Mouse (Mus musculus) spleen, adult 2 months (tissue): ENCODE results near the gene Tmem178. TPM values are rescaled to one million over a fixed set of nuclear protein-coding genes. Genes with fewer than 3 reads are reported as not detected.

ENCODE experiments used
- DNase-seq, 2 experiments: peaks; one replicate each; pipeline versions ENCODE4 v3.0.0 to v3.0.0-alpha.2; 2012 to 2021; ENCODE audit warnings: low spot score in 2 of 2, low read depth in 1 of 2
- H3K27ac ChIP-seq: fragments of 200-500 bp; 2 replicates; pipeline ENCODE4 v1.5.1; 2012; ENCODE audit warnings: low read length, inconsistent platforms; ENCODE audit not compliant: insufficient read depth
- H3K27me3 ChIP-seq: fragments of 200-500 bp; 2 replicates; pipeline ENCODE4 v1.6.1; 2012; ENCODE audit warnings: mild to moderate bottlenecking, moderate library complexity, low read length, inconsistent platforms; ENCODE audit not compliant: control insufficient read depth, insufficient read depth
- H3K36me3 ChIP-seq: fragments of 200-500 bp; 2 replicates; pipeline ENCODE4 v1.6.1; 2012; ENCODE audit warnings: mild to moderate bottlenecking, low read length, inconsistent platforms; ENCODE audit not compliant: control insufficient read depth, insufficient read depth
- H3K4me1 ChIP-seq: fragments of 200-500 bp; 2 replicates; pipeline ENCODE4 v1.6.1; 2011; ENCODE audit warnings: inconsistent platforms; ENCODE audit not compliant: control insufficient read depth, insufficient read depth, insufficient read length
- H3K4me3 ChIP-seq: fragments of 200-500 bp; 2 replicates; pipeline ENCODE4 v1.5.1; 2011; ENCODE audit warnings: mild to moderate bottlenecking, inconsistent platforms; ENCODE audit not compliant: insufficient read depth, insufficient read length; ENCODE audit errors: extremely low read depth
- CTCF ChIP-seq: fragments of 200-500 bp; IDR thresholded peaks from 2 replicates; pipeline ENCODE4 v1.5.1; 2011; ENCODE audit warnings: mild to moderate bottlenecking, inconsistent platforms; ENCODE audit not compliant: insufficient read depth, insufficient read length, insufficient replicate concordance; ENCODE audit errors: extremely low read depth
- POLR2A ChIP-seq: fragments of 200-500 bp; IDR thresholded peaks from 2 replicates; pipeline ENCODE4 v1.6.1; 2011; ENCODE audit warnings: low read depth, low read length, inconsistent platforms
- WGBS: fragments of 180-500 bp; shearing (Covaris S2); methylation state at CpG from one replicate; pipeline ENCODE4 v1.1.7; 2018; 5-methylcytosine and 5-hydroxymethylcytosine counted together
- polyA plus RNA-seq: library from polyadenylated mRNA; depleted of rRNA; stranded (reverse); fragments of >200 nt; gene quantifications from 2 replicates; pipeline ENCODE4 v1.2.3, GENCODE M21; 2012

The Tmem178 gene
- polyA plus RNA-seq, 1 experiment = 0.61 TPM

- TF ChIP-seq POLR2A (no peak), CTCF (no peak)
- DNase-seq = no peak
- WGBS = 89% methylated on average over 8 of the region's 8 CpGs
- H3K4me3 ChIP-seq = no peak overlapping the region
- no peaks in the 10 kb centered on the region for H3K4me1 ChIP-seq
- H3K36me3 ChIP-seq = no peaks in the 10 kb centered on the region
- no peak overlapping the region for H3K27ac ChIP-seq
- no peaks in the 10 kb centered on the region for H3K27me3 ChIP-seq
These were observed 47.2 kb downstream of the Tmem178 start for GRCm38 (mm10) chr17:80991535-80992127.

GRCm38 (mm10) chr17:80997226-80997625 lies 52.8 kb downstream of the Tmem178 start:
- no peak for DNase-seq
- 54% methylated on average over 2 of the region's 2 CpGs for WGBS
- Histone ChIP-seq H3K36me3 (no peaks in the 10 kb centered on the region), H3K4me1 (no peaks in the 10 kb centered on the region), H3K27ac (no peak overlapping the region), H3K27me3 (no peaks in the 10 kb centered on the region), H3K4me3 (no peak overlapping the region)
- no peak for TF ChIP-seq CTCF
- TF ChIP-seq POLR2A = no peak

DNA sequence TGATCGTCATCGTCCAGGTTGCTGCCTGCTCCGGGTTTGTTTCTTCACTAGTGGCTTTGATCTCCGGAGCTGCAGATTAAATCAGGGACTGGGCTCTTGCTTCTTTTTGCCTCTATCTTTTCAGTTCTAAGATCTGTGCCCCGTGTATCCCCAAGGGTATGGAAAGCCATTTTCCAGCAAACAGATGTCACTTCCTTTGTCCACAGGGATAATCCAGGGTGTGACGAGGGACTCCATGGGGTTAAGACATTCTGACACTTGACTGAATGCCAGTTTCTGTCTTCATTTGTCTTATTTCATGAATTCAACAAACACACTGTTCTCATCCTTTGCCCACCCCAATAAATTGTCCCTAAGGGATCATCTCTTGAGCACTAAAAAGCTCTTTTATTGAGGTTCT lies 54.5 kb downstream of the Tmem178 start:
- Histone ChIP-seq H3K4me1 (no peaks in the 10 kb centered on the region), H3K36me3 (no peaks in the 10 kb centered on the region)

DNA sequence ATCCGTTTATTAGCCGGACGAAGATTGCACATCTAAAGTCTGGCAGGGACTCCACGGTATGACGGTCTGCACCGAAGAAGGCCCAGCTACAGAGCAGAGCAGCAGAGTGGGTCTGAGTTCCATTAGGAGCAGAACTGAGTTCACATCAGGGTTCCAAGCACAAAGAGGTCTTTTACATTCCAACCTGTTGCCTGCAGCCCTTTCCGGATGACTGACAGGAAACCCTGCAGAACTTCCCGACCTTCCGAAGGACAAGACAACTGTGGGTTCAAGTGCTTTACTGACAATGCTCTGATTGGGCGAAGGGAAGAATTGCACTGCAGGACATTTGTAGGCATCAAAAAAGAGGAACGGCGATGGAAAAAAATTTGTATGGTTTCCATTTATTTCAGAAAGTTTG lies 56.6 kb downstream of the Tmem178 start:
- no peak overlapping the region for H3K27ac ChIP-seq
- no peaks in the 10 kb centered on the region for H3K27me3 ChIP-seq
- TF ChIP-seq CTCF = no peak
- no peak for TF ChIP-seq POLR2A
- no peaks in the 10 kb centered on the region for H3K4me1 ChIP-seq
- H3K36me3 ChIP-seq = no peaks in the 10 kb centered on the region
- H3K4me3 ChIP-seq = no peak overlapping the region
- DNase-seq = no peak
- 91% methylated on average over 12 of the region's 12 CpGs for WGBS

More for the DNA sequence above, 54.5 kb downstream of the Tmem178 start:
- no peak for DNase-seq
- no peak overlapping the region for H3K27ac ChIP-seq
- H3K27me3 ChIP-seq = no peaks in the 10 kb centered on the region
- 79% methylated on average over 6 of the region's 6 CpGs for WGBS
- no peak for TF ChIP-seq CTCF
- no peak for TF ChIP-seq POLR2A
- H3K4me3 ChIP-seq = no peak overlapping the region

- Histone ChIP-seq H3K4me3 (no peak overlapping the region), H3K36me3 (no peaks in the 10 kb centered on the region), H3K27ac (no peak overlapping the region), H3K27me3 (no peaks in the 10 kb centered on the region), H3K4me1 (no peaks in the 10 kb centered on the region)
- TF ChIP-seq CTCF = no peak
- no peak for TF ChIP-seq POLR2A
- WGBS = 93% methylated on average over 4 of the region's 4 CpGs
- no peak for DNase-seq
These were observed 57.2 kb downstream of the Tmem178 start for GRCm38 (mm10) chr17:81001647-81002046.

GRCm38 (mm10) chr17:81002130-81002529 lies 57.7 kb downstream of the Tmem178 start:
- 82% methylated on average over 5 of the region's 5 CpGs for WGBS
- TF ChIP-seq CTCF = no peak
- TF ChIP-seq POLR2A = no peak
- DNase-seq = no peak

DNA sequence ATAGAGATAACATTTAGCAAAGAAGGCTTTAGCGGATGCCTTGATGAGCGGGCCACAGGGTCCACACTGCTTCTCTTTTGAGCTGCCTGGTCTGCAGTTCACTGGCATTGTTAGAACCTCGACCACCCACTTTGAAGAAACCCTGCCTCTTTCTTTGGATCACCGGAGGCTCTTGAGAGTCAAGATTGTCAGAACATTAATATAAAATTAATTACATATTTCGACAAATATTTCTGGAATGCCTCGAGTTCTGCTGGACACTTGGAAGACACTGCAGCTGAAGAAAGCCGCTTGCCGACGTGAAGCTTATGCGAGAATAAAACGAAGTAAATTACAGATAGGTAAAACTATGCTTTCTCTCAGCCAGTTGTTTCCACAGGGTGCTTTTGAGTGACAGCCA lies 60.0 kb downstream of the Tmem178 start:
- H3K4me3 ChIP-seq = no peak overlapping the region
- H3K27me3 ChIP-seq = no peaks in the 10 kb centered on the region
- 92% methylated on average over 11 of the region's 11 CpGs for WGBS
- TF ChIP-seq CTCF (no peak), POLR2A (no peak)
- no peak for DNase-seq
- no peaks in the 10 kb centered on the region for H3K4me1 ChIP-seq
- H3K36me3 ChIP-seq = no peaks in the 10 kb centered on the region
- no peak overlapping the region for H3K27ac ChIP-seq

More at GRCm38 (mm10) chr17:81002130-81002529, 57.7 kb downstream of the Tmem178 start:
- H3K27me3 ChIP-seq = no peaks in the 10 kb centered on the region
- no peaks in the 10 kb centered on the region for H3K4me1 ChIP-seq
- H3K27ac ChIP-seq = no peak overlapping the region
- H3K4me3 ChIP-seq = no peak overlapping the region
- H3K36me3 ChIP-seq = no peaks in the 10 kb centered on the region

DNA sequence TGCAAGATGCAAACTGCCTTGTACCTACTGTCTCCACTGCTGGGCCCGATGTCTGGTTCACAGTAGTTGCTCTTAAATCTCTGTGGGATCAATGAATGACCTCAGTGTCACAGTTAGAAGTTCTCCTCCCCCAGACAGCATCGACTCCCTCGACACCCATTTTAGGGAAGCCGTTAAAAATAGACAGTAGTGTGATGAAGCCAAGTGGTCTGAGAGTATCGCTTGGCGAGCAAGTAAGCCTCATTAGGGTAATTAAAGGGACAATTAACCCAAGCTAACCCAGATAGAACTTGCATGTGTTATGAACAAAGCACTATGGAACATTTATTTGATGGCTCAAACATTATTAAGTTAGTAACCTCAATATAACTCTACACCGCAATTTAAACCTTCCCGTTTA lies 60.9 kb downstream of the Tmem178 start:
- TF ChIP-seq POLR2A (no peak), CTCF (no peak)
- H3K36me3 ChIP-seq = no peaks in the 10 kb centered on the region
- WGBS = 80% methylated on average over 8 of the region's 8 CpGs
- no peaks in the 10 kb centered on the region for H3K4me1 ChIP-seq
- H3K27ac ChIP-seq = no peak overlapping the region
- no peak for DNase-seq
- H3K4me3 ChIP-seq = no peak overlapping the region
- no peaks in the 10 kb centered on the region for H3K27me3 ChIP-seq
